Mouse (Mus musculus) common myeloid progenitor, adult 5-6 weeks (primary cell): Measurements from ENCODE around the gene Pola1. TPM values are rescaled to one million over a fixed set of nuclear protein-coding genes. Genes with fewer than 3 reads are reported as not detected.

Experiments used
- ATAC-seq: replicated peaks from 2 replicates; pipeline ENCODE4 v1.8.0; 2016; ENCODE audit warnings: low read depth, mild to moderate bottlenecking, moderate TSS enrichment, inconsistent platforms; ENCODE audit not compliant: poor library complexity, severe bottlenecking
- total RNA-seq: library from RNA; stranded (forward); fragments of 200-1000, 187-1606 nt; gene quantifications from 2 replicates; pipeline ENCODE4 v1.2.3, GENCODE M21; 2017

Gene Pola1
- total RNA-seq: 144 and 170 TPM in 2 replicates

DNA sequence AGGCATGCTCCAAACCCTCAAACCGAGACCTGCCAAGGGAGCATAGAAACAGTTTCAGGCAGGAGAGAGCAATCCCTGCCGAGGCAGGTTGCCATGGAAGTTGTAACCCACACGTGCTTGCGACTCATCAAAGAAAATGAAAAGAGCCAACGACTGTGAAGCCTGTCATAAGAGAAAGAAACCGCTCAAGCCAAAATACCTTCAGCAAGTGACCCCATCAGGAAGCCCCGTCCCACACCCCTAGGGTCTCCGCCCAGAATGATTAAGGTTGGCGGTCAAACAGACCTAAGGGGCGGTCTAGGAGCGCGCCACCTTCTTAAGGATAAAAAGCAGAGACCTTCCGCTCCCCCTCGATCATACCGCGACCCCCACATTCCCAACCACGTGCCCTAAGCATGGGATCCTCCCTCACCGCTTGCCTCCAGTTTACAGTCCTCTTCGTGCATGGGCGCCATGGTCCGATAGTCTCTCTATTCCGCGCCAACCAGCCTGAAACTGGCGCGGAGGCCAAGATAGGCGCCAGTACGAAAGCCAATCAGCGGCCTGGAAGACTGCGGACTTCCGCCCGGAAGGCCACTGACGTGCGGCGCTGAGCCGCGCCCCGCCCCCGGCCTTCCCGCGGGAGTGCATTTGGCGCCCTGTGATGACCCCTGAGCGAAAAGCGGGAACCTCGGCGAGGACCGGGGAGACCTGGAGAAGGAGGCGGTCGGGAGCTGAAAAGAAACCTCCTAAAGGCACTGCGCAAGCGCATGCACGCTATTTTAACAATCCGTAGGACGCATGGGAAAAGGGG lies at the start of gene Pola1:
Gene Pola1, minus strand, starts transcription at position 499 of the 793 bp plus-strand sequence.
- peak; percentile 97 for ATAC-seq

DNA sequence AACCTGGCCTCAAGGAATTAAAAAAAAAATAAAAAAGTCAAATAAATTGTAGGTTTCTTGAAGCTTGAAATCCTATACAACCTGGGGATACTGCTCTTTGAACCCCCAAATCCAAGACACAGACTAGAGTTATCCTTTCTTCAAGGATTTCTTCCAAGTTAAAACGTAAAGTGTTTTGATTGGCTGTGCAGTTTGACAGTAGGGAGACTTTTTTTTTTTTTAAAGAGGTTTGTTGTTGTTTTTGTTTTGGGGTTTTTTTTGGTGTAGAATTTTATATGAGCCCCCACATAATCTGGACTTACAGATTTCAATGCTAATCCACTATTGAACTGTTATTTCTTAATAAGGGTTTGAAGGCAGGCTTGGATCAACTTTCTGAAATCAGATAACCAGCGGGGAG lies 44.3 kb upstream of the Pola1 start:
- ATAC-seq: no peak

DNA sequence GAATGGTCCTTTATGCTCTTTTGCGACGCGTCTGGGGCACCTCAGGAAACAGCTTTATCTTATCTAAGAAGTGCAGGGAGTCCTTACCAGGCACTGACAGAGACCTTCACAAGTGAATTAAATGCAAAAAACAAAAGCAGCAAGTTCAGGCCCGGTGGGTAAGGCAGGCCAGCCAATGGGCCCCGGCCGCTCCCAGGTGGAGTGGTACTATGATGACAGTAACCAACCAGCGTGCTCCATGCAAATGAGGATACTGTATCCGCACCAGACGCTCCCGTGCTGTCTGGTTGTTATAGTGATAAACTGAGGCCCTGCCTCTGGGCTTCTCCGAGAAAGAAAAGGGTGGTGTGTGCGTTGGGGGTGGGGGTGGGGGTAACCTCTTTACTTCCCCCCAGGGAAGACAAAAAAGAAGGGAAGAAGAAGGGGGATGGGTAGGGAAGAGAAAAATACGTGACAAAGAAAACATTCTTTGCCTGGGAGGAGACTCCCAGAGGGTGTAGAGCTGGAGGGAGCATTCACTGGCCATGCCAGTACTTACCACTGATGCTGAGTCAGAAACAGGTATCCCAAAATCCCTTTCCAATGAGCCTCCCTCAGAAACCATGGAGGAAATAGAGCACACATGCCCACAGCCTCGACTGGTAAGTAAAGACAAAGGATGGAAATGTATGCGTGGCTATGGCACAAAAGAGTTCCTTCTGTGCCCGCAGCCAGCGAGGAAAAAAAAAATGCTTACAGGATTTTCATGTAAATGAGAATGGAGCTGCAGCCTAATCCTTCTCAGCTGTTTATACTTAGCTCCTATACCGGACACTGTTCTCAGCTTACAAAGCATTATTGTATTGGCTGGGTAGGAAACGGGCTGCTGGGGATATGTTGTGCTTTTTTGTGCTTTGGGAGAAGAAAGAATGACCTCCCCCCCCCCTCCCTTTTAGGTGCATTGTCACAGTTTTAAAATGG lies 43.2 kb upstream of the Pola1 start:
- ATAC-seq: peak; percentile 100

DNA sequence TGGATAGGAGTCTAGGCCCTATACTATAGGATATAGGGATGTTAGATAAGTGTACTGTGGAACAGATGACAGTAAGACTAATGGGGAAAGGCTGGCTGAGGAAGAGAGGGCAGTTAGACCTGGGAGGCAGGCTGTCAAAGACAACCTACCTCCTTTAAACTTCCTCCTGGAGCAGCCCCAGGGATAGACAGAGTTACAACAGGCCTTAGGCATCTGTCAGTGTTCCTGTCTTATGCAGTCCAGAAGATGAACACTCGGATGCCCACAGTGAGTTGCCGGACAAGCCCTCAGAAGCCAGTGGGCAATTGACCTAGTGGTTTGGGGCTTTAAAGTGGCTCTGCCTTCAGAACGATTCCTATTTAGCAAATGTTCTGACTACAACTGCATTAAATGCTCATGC lies 42.5 kb upstream of the Pola1 start:
- ATAC-seq: no peak

- peak; percentile 56 for ATAC-seq
These were observed 32.8 kb upstream of the Pola1 start for GRCm38 (mm10) chrX:93664787-93665186.

DNA sequence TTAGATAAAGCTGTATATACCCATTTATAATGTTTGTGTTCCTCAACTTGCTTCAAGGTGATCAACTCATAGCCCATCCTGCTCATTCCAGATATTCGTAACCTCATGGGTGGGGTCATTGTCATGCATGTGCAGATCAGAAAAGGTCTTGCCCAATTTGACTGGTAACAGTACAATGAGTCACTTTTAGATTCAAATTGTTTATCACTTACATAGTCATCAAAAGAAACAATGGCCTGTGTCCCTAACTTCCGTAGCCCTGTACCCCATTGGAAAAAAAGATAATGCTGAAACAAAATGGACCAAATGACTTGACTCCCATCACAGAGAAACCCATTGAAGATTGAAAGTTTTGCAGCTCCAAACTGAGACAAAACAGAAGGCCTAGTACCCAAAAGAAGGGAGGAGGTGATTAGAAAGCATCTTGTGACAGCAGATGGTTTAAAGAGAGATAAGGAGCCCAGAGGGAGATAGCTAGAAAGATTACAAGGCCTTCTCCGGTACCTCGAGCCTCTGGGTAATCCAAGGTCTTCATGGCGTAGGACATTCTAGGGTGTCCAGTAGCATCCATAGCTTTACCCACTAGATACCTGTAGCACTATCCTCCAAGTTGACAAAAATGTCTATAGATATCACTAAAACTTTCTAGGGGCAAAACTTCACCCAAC lies 32.1 kb upstream of the Pola1 start:
- no peak for ATAC-seq

DNA sequence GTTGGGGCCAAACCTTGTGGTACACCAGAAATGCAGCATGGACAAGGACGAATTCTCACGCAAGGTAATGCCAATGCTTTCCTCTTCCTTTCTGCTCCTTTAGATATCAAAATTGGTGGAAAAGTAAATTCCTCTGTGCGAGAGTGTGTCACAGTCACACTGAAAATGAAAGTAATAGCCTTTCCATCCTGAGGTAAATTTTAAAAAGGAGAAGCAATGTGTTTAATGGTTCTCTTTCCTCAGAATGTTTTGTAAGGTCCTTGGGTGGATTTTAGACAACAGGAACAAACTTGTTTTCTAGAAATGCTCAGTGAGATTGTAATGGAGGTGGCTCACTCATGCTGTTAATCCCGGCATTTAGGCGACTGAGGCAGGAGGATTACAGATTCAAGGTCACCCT lies 23.2 kb upstream of the Pola1 start:
- 0 out of 2 replicates have a peak, but pooled peaks have one; percentile 32 for ATAC-seq

DNA sequence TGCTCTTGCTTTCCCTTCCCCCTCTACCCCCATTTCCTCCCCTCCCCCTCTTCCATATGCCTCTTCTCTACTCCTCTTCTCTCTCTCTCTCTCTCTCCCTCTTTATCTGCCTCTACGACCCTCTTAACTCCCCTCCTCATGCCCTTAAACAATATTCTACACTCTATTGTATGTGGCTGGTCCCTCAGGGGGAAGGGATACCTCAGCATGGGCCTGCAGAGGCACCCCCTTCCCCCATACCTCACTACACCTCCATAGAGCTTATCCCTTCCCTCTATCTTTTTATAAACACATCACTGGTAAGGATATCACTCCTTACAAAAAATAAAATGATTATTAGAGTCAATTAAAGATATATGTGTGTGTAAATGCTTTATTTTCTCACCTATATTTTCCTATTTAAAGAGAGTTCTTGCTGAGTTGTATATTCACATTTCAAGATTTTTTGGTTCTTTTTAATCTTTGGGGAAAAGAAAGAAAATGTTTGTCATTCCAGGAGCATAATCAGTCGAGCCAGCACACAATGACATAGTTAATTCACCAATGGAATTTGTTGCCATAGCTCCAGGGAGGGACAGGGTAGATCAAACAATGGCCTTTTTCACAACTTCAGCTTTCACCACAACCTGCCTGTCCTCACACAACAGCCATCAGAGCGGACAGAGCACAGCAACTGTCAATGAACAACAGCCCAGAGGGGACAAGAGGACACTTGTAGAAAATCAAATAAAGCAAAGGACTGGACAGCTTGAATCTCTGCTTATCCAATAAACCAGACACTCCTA lies 22.5 kb upstream of the Pola1 start, which contains the start of gene Pcyt1b:
Gene Pcyt1b, plus strand, starts transcription at position 646 of the 785 bp plus-strand sequence.
- ATAC-seq: no peak

DNA sequence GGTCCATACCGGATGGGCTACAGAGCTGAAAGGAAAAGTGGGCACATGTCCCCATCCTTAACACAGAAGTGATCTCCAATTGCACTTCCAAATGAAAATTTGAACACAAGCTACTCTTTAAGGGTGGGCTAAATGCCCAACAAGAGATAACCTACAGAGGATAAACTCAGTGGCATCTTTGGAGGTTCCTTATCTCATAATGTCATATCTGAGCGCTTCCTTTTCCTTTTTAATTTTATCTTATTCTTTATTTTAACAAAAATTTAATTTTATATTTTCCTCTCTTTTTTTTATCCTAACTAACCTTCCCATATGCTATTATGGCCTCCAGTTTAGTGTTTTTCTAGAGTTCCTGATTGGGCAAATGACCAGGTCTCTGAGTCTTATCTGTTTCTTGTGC lies 18.8 kb upstream of the Pola1 start:
- ATAC-seq: no peak

DNA sequence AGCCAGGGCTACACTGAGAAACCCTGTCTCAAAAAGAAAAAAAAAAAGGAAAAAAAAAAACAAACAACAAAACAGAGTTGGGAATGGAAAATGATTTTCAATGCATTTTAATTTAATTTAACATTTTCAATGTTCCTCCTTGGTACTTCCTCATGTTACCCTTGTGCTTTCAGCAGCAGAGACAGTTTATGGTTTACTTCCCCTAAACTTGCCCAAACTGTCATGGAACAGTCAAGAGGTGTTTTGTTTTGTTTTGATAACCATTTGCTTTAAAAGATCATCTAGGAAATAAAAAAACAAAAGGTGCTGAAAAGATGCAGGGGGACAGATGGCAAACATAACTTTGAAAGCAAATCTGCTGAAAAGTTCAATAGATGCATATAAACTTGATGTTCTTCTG lies 12.1 kb upstream of the Pola1 start:
- ATAC-seq: 0 out of 2 replicates have a peak, but pooled peaks have one; percentile 50

DNA sequence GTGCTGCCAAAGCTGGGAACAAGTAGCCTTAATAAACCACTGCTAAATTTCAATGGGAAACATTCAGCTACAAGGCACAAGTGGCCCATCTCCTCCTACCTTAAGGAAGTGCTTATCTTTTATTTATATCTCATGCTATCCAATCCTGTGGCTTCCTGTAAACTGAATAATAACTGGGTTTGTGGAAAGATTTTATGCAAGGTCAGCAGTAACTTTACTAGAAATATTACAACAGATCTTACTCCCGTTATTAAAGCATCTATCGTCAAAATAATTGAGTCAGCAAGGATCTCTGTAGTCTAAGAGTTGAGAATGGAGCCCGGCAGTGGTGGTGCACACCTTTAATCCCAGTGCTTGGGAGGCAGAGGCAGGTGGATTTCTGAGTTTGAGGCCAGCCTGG lies 11.6 kb upstream of the Pola1 start:
- ATAC-seq: no peak

- 0 out of 2 replicates have a peak, but pooled peaks have one; percentile 12 for ATAC-seq
These were observed 3.0 kb upstream of the Pola1 start for GRCm38 (mm10) chrX:93634861-93635375.

DNA sequence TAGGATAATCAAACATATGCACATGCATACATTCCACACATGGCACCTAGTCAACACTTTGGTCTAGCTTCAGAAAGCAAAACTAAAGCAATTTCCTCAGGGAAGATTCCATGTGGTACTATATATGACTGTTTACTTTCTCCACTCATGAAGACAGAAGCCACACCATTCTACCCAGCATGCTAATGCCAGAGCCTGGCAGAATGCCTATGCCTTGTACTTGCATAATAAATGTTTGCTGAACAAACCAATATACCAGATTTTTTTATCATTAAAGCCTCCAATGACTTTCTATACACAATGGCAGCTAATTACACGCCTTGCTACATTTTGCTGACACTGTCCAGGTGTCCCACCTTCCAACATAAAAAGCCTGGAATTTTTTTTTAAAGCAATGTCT lies 1.7 kb downstream of the Pola1 start:
- no peak for ATAC-seq

- 0 out of 2 replicates have a peak, but pooled peaks have one; percentile 3 for ATAC-seq
These were observed 29.7 kb downstream of the Pola1 start for GRCm38 (mm10) chrX:93602214-93602613.

DNA sequence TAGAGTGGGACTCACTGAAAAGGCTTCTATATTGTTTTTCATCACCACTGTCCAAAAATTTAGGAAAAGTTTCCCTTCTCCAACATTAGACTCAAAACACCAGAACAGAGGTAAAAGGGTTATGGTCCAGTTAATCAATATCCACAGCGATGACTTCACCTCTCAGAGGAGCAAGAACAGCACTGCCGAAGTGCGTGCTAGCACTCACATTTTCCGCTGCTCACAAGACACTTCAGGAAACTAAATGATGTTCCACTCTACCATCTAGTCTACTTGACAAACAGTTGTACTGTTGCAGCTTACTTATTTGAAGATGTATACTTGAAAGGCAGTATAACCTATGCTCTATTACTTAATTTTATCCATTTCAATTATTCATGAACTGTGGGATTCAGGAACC lies 37.7 kb downstream of the Pola1 start:
- no peak for ATAC-seq

GRCm38 (mm10) chrX:93580931-93581330 lies 51.0 kb downstream of the Pola1 start:
- no peak for ATAC-seq

DNA sequence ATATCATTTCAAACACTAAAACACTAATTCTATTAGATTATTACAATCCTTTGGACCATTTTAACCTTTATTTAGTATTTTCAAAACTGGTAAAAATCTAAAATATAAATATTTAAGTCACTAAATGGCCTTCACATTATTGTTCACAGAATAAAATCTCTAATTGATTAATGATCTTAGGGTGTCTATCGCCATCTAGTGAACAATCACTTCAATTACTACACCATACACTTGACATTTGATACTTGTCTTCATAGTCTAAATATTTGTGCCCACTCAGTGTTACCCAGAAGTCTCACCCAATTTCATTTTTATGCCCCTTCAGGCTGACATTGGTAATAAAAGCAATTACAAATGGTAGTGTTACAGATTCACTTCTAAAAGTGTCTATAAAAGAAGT lies 74.8 kb downstream of the Pola1 start:
- ATAC-seq: no peak

GRCm38 (mm10) chrX:93539779-93540178 lies 92.2 kb downstream of the Pola1 start:
- ATAC-seq: no peak

GRCm38 (mm10) chrX:93502865-93503353 lies 129.0 kb downstream of the Pola1 start:
- no peak for ATAC-seq
